Mouse (Mus musculus): ENCODE data around the gene Eml2.

The Eml2 gene

DNA sequence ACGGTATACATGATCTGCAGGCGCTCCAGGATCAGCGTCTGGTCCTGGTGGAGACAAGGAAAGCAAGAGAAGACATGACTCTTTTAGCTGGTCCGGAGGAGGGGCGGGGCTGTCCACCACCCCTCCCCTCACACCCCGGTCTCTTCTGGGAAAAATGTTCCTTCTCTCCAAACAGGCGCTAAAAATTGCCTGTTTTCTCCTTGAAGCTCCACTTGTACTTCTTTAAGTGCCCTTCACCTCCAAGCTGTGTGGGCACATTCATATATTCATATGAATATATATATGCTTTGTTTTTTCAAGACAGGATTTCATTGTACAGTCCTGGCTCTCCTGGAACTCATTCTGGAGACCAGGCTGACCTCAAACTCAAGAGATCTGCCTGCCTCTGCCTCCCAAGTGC, 13.3 kb upstream of the Eml2 start:
- in situ Hi-C loops (cut with MboI, MseI), result no loop called here

DNA sequence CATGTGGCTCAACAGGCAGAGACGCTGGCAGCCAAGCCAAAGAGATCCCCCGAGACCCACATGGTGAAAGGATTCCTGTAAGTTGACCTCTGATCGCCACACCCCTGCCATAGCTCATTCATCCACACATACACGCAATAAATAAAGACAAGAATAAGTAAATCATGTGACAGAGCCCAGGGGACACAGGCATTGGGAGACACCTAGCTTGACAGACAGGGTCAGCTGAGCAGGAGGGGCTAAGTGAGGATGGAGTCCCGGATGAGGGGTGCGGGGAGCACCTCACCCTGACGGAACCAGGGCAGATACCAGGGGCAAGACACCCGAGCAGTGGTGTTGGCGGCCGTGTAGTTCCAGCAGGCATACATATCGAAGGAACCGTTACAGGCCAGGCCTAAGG, 12.5 kb upstream of the Eml2 start:
- in situ Hi-C loops (cut with MboI, MseI), result no loop called here

DNA sequence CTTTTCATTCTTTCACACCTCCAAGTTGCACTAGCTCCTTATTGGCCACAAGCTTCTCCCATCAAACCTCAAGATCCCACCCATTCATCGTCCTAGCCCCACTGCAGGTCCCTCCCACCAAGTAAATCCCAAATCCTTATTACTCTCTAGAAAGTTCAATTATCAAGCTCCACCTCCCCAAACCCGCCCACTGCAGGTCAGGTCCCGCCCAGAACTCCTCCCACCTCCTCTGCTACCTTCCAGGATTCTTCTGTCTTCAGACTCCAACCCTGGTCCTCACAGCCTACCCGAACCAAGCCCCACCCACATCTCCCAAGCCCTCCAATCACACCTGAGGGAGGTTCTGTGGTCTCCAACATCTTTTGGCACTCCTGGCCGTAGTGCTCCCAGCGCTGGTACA, 12.0 kb upstream of the Eml2 start:
- in situ Hi-C loops (cut with MboI, MseI), result no loop called here

- in situ Hi-C loops (cut with MboI, MseI), result no loop called here
Measured at GRCm38 (mm10) chr7:19164978-19165377, 11.2 kb upstream of the Eml2 start.

DNA sequence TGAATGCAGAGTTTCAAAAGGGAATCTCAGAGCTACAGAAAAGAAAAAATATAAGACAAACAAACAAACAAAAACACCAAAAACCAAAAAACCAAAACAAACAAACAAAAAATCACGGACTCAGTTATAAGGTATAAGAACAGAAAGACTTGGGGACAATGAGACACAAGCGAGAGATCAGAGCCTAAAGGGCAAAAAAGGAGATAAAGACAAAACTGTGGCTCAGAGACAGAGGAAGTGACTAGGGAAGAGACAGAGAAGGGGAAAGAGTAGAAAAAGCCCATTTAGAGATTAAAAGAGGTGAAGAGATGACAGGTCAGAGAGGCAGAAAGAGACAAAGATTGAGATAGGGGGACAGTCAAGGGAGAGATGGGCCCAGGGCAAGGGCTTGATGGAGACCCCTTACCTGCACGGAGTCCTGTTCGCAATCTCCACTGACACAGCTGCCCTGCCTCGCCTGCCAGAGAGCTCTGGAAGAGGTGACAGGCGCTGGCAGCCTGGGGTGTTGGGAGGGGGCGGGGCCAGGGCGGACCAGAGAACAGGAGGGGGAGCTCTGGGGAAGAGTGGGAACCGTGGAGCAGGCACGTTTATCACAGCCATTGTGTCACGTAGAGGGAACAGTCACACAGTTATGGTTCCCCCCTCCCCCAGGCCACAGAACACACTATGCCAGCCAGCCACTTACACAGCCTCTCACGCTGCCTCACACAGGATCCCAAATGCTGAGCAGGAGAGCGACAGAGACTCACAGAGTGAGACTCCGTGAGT, 10.4 kb upstream of the Eml2 start, which contains the start of gene Gipr:
TSS of gene Gipr (minus strand) at position 472 of the 768 bp plus-strand sequence.
- in situ Hi-C loops (cut with MboI, MseI), result no loop called here

DNA sequence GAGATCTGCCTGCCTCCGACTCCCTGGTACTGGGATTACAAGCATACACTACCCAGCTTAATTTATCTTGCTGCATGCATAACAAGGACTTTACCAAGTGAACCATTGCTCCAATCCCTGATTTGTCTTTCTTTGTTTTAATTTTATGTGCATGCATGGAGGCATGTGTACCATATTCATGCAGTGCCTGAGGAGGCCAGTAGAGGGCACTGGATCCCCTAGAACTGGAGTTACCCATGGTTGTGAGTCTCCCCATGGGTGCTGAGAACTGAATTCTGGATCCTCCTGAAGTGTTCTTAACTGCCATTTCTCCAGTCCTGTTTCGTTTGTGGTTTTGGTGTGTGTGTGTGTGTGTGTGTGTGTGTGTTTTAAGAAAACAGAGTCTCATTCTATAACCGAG, 9.2 kb upstream of the Eml2 start:
- in situ Hi-C loops (cut with MboI, MseI), result no loop called here

DNA sequence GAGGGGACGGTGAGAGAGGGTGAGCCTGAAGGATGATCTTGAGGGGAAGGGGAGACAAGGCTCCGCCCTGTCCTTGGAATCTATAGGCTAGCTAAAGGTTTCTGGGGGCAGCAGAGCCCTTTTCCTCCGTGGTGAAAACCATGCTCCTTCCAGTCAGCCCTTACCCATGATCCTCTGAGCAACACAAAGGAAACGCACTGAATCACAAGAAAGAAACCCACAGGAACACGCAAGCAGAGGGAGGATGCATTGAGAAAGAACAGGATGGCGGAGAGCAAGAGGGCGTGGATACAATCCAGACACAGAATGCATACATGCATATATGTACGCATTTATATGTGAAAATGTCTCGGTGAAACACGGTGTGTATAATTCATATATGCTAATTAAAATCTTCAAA, 6.7 kb upstream of the Eml2 start:
- in situ Hi-C loops (cut with MboI, MseI), result no loop called here

DNA sequence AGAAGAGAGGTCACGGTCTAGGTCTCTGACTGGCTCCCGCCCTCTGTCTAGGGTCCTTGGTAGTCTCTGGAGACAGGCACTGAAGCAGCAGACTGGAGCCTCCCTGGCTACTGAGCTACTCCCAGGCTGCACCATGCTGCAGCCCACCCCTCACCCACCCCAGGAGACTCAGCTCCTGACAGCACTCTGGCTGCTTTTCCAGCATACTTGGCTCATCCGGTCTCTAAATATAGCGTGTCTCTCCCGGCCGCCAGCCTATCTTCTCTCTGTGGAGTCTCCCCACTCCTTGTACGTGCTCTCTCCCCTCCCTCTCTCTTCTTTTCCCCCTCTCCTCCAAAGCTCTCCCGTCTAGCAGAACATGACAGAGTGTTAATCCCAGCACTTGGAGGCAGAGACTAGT, 6.1 kb upstream of the Eml2 start:
- in situ Hi-C loops (cut with MboI, MseI), result no loop called here

GRCm38 (mm10) chr7:19171831-19172230, 4.4 kb upstream of the Eml2 start:
- in situ Hi-C loops (cut with MboI, MseI), result no loop called here

- in situ Hi-C loops (cut with MboI, MseI), result no loop called here
Measured at GRCm38 (mm10) chr7:19172874-19173273, 3.3 kb upstream of the Eml2 start.

GRCm38 (mm10) chr7:19176516-19176947, 311 bp downstream of the Eml2 start:
- in situ Hi-C loops (cut with MboI, MseI), result loop anchor here (5.0 kb wide), 1 partner anchor 106 kb away; the partner anchor contains the start of genes Ppm1n and Rtn2

GRCm38 (mm10) chr7:19177216-19177615, 995 bp downstream of the Eml2 start:
- in situ Hi-C loops (cut with MboI, MseI), result loop anchor here (5.0 kb wide), 1 partner anchor 105 kb away; the partner anchor contains the start of genes Ppm1n and Rtn2

DNA sequence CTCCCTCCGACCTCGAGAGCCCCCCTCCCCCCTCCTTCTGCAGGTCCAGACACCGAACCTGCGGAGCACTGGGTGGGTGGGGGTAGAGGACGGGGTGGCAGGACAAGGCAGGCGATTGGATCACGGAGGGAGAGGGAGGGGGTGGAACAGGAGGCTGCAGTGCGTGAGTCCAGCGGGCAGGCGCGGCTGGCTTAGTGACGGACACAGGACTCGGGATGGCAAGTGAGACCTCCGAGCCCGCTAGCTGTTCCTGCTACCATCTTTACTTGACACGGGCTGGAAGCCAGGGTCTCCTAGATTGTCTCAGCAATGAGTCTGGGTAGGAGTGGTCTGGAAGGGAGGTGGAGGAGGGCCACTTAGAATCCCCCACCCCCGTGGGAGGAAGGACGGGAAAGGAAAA, 1.8 kb downstream of the Eml2 start:
- in situ Hi-C loops (cut with MboI, MseI), result loop anchor here (5.0 kb wide), 1 partner anchor 104 kb away; the partner anchor contains the start of genes Ppm1n and Rtn2

- in situ Hi-C loops (cut with MboI, MseI), result loop anchor here (5.0 kb wide), 1 partner anchor 104 kb away; the partner anchor contains the start of genes Ppm1n and Rtn2
Measured at GRCm38 (mm10) chr7:19178443-19179092, 2.3 kb downstream of the Eml2 start.

DNA sequence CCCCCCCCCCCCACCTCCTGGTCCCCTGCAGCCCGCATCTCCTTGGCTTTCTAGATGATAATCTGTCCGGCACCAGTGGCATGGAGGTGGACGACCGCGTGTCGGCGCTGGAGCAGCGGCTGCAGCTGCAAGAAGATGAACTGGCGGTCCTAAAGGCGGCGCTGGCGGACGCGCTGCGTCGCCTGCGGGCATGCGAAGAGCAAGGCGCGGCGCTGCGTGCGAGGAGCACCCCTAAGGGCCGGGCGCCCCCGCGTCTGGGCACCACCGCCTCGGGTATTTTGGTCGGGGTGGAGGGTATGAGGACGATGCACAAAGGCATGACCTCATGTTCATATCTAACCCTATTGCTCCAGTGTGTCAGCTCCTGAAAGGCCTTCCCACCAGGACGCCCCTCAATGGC, 3.0 kb downstream of the Eml2 start:
- in situ Hi-C loops (cut with MboI, MseI), result loop anchor here (5.0 kb wide), 1 partner anchor 103 kb away; the partner anchor contains the start of genes Ppm1n and Rtn2

DNA sequence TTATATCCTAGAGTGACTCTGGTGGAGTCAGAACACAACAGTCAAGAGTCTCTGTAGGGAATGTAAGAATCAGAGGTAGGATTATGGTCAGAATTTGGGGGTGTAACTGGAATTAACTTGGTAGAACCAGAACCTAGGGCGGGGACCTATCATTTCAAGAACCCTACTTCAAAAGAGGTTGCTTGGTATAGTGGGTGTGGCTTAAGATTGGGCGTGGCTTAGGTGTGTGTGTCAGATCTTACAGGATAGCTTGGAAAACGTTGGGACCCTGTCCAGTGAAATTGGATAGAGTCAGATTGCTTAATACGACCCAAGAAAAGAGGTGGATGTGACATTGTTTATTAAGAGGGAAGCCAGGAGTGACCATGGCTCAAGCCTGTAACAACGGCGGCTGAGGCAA, 3.7 kb downstream of the Eml2 start:
- in situ Hi-C loops (cut with MboI, MseI), result loop anchor here (5.0 kb wide), 2 partner anchors 37 to 102 kb away; partner anchors contain the start of genes Ppm1n and Rtn2

DNA sequence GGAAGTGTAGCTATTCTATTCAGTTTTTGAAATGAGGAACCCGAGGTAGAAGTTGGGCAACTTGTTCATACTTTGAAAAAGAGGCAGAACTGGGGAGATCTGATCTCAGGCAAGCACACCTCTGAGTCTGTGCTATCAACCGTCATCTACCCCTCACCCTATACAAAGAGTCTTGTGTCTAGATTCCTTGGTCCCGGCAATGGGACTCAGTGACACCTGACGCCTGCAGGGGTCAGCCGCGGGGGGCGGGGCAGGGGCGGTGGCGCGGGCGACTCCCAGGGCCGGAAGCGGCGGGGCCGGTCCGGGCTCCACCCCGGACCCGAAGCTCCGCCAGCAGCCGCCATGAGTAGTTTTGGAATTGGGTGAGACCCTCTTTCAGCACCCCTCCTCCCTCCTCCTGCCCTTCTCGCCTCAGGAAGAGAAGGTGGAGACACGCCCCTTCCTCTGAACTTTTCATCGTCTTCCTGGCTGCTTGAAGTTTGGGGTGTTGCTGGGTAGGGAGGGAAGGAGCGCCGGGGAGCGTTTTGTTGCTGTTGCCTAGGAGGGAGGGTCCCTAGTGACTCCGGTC, 4.7 kb downstream of the Eml2 start:
- in situ Hi-C loops (cut with MboI, MseI), result loop anchor here (5.0 kb wide), 1 partner anchor 36 kb away; no protein-coding TSS in a partner anchor

- in situ Hi-C loops (cut with MboI, MseI), result loop anchor here (5.0 kb wide), 1 partner anchor 33 kb away; no protein-coding TSS in a partner anchor
Measured at GRCm38 (mm10) chr7:19184250-19184649, 8.0 kb downstream of the Eml2 start.

DNA sequence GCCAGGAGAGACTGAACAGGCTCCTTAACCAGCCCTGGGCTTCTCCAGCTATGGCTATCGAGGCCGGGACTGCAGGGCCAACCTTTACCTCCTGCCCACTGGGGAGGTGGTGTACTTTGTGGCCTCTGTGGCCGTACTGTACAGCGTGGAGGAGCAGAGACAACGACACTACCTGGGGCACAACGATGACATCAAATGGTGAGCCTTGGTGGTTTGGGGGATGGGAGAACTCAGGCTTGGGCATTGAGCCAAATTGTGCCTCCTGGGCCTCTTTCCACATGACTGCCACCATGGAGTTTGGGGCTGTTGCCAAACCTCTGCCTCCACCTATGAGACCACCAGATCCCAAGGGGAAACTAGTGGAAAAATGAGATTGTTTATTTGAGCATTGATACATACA, 8.5 kb downstream of the Eml2 start:
- in situ Hi-C loops (cut with MboI, MseI), result loop anchor here (5.0 kb wide), 1 partner anchor 33 kb away; no protein-coding TSS in a partner anchor

- in situ Hi-C loops (cut with MboI, MseI), result no loop called here
Measured at GRCm38 (mm10) chr7:19194676-19195075, 18.5 kb downstream of the Eml2 start.

DNA sequence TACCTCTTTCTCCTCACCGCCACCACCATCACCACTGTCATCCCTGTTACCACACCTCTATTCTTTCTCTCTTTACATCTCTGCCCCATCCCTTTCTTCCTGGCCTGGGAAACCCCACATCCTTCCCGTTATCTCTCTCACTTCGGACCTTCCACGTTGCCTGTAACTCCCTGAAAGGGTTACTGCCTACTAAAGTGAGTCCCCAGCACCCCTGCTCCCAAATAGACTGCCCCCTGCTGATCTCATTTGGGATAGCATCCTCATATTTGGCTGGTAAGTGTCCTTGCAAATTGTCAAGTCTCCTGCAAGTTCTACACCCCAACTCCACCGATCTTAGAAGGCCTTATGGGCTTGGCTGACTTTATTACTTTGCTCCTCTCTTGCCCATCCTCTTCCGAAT, 20.5 kb downstream of the Eml2 start:
- in situ Hi-C loops (cut with MboI, MseI), result no loop called here

DNA sequence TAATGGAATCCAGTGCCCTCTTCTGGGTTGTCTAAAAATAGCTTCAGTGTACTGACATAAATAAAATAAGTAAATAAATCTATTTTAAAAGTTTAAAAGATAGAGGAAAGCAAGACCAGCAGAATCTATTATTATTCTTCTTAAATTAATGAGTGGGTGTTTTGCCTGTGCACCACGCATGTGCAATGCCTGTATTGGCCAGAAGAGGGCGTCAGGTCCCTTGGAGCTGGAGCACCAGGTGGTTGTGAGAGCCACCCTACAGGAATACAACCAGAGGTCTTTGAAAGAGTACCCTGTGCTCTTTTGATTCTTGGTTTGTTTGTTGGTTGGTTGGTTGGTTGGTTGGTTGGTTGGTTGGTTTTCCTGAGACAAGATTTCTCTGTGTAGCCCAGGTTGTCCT, 21.8 kb downstream of the Eml2 start:
- in situ Hi-C loops (cut with MboI, MseI), result no loop called here

Measured in T-helper 1 cell (primary cell).